Mouse (Mus musculus) ES-Bruce4 (cell line): Measurements from ENCODE around the gene Spg11.

Source experiments
- CTCF ChIP-seq: IDR thresholded peaks from one replicate; pipeline ENCODE4 v1.8.1; 2011; ENCODE audit warnings: low read depth, low read length
- EP300 ChIP-seq: IDR thresholded peaks from 2 replicates; pipeline ENCODE4 v1.6.1; 2011; ENCODE audit warnings: low read depth, low read length; ENCODE audit not compliant: insufficient read depth

GRCm38 (mm10) chr2:122161542-122161941, 43.4 kb upstream of the Spg11 start:
- no peak for TF ChIP-seq EP300
- TF ChIP-seq CTCF = no peak
